Mouse (Mus musculus) mouse trophoblast stem cell (cell line): ENCODE data around the gene Lgals1.

Experiments used
- in situ Hi-C, 2 experiments: fragments of 300-500 bp; cut with MseI, MboI; formaldehyde crosslinking; loops; 2 replicates in 1 of 2; 3 replicates in 1 of 2; pipeline ENCODE4 v1.15.1; 2025

Lgals1 gene

DNA sequence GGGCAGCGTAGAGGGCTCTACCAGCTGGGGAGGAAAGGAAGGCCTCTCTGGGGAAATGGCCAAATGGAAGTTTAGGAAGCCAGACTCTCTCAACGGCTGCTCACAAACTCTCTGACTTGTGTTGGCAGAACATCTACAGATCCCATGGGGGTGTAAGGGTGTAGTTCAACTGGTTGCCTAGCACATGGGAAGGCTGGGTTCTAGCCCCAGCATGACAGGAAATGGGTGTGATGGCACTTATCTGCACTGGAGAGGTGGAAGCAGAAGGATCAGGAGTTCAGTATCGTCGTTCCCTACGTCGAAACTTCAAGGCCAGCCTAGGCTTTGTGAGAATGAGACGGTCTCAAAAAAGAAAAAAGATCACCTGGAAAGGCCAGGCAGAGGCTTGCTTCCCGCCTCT lies 17.5 kb upstream of the Lgals1 start:
- in situ Hi-C loops, result no loop called here

DNA sequence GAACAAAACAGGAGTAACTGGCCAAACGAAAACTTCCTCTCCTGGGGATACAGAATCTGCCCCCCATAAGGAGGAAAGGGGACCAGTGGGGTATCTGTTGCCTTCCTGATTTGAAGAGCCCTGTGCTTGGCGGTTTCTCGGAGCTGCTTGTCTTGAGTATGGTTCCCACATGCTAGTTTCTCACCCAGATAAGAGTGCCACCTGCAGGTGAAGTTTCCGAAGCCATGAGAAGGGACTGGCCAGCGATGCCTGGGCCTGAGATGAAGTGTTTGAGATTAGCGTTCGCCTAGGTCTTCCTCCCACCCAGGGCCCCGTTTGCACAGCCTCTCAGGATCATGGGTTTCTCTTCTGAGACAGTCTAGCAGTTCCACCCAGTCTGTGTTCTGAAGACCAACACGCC lies 14.5 kb upstream of the Lgals1 start:
- in situ Hi-C loops, result no loop called here

DNA sequence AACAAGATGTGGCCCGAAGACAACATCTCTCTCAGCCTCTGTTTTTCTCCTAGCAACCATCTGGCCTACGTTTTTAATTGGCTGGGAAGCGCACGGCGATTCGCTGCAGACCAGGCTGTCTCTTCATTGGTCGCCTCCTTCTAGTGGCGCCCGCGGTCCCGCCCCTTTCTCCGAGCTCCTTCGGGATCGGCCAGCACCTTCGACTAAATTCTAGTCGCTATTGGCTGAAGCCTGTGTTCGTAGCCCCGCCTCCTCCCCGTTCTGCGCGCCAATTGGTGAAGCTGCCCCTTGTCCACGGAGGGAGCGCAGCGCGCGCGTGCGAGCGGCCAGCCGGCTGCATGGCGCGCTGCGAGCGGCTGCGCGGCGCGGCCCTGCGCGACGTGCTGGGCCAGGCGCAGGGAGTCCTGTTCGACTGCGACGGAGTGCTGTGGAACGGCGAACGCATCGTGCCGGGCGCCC lies 12.9 kb upstream of the Lgals1 start, which contains the start of gene Pdxp:
TSS of gene Pdxp (plus strand) at position 288 of the 459 bp plus-strand sequence.
- in situ Hi-C loops, result no loop called here

DNA sequence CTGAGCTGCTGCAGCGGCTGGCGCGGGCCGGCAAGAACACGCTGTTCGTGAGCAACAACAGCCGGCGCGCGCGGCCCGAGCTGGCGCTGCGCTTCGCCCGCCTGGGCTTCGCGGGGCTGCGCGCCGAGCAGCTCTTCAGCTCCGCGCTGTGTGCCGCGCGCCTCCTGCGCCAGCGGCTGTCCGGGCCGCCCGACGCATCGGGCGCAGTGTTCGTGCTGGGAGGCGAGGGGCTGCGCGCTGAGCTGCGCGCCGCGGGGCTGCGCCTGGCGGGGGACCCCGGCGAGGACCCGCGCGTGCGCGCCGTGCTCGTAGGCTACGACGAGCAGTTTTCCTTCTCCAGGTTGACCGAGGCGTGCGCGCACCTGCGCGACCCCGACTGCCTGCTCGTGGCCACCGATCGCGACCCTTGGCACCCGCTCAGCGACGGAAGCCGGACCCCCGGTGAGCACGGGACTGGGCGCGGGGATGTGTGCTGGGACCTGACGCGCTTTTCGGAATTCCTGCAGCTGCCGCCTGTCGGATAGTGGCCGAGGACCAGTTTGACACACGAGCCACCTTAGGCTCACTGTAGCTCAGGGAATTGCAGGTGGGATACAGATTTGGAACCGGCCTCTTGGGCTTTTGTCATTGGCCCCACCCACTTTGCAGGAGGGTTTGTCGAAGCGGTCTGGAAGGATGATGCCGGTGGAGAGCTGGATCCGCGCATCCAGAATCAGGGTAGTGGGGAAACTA lies 12.3 kb upstream of the Lgals1 start:
- in situ Hi-C loops, result no loop called here

DNA sequence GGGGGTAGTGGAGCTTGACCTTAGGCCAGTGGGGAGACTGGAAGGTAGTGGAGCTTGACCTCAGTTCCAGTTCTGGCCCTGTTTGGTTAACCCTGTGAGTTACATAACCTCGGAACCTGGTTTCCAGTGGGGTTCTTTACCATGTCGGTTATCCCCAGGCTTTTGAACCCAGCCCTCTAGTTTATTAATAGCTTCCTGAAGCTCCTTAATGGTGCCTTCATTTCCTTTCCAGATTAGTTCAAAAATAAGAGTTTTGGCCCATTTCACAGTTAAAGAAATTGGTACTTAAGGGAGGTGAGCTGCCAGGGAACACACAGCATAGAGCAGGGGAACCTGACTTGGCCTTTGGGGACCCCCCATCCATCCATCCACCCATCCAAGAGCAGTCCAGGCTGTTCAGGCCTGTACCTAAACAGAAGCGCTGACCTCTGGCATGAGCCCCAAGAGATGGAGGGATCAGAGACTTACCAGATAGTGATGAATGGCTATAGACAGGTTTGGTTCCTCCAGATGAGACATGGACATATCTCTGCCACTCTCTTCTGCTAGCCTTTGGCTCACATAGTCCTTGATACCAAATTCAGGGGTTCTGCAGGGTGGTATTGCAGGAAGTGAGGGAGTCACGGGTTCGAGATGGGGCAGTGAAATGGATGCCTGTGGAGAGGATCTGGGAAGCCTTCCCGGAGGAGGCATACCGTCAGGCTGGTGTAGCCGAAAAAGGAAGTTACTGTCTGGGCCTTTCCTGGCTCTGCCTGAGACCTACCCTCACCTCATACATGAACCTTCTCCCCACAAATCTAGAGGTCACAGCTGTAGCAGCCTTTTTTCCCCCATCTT lies 11.5 kb upstream of the Lgals1 start:
- in situ Hi-C loops, result no loop called here

DNA sequence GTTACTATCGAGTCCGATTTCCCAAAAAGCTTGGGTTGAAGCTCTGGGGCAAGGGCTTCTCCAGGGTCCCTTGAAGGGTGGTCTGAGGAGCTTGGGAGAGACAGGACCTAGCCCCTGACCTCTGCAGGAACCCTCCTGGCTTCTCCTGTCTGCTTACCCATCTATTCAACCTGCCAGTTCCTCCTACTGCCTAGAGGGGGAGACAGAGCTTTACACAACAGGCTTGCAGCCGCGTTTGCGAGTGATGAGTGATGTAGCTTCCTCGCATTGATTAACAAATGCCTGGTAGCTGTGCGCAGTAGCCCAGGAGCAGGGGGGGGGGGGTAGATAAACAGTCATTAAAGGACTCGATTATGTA lies 10.9 kb upstream of the Lgals1 start:
- in situ Hi-C loops, result no loop called here

DNA sequence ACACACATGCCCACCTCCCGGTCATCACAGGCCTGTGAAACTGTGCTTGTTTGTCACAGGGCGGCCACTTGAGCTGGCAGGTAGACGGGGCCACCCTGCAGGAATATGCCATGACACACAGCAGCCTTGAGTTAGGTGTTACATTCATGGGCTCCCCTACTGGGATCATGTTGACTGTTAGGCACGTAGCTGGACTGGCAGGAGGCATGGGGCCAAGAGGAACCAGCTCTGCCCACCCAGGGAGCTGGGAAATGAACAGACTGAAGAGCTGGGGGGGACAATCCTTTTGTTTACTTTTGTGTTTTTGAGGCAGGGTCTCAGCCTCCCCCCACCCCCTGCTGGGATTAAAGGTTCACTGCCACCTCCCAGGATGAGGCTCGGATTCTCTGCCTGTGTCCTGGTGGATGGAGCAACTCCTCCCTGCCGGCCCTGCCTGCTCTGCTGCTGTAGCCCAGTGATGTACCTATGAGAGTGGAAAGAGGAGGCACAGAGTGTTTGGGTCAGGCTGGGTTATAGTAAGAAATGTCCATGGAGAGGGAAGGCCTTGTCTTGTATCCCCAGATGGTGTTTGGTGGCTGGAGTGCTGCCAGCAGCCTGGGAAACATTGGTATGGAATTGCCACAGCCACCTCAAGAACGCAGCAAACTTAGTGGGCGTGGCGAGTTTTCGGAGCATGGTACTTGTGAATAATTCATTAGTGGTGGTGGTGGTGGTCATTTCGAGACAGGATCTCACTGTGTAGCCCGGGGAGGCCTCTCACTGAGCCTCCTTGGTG lies 10.3 kb upstream of the Lgals1 start:
- in situ Hi-C loops, result no loop called here

DNA sequence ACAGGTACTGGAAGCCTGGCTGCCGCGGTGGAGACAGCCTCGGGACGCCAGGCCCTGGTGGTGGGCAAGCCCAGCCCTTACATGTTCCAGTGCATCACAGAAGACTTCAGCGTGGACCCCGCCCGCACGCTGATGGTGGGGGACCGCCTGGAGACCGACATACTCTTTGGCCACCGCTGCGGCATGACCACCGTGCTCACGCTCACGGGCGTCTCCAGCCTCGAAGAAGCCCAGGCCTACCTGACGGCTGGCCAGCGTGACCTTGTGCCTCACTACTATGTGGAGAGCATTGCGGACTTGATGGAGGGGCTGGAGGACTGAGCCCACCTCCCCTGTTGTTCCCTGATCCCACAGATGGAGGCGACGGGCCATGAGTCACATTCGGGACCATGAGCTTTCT lies 8.4 kb upstream of the Lgals1 start:
- in situ Hi-C loops, result no loop called here

DNA sequence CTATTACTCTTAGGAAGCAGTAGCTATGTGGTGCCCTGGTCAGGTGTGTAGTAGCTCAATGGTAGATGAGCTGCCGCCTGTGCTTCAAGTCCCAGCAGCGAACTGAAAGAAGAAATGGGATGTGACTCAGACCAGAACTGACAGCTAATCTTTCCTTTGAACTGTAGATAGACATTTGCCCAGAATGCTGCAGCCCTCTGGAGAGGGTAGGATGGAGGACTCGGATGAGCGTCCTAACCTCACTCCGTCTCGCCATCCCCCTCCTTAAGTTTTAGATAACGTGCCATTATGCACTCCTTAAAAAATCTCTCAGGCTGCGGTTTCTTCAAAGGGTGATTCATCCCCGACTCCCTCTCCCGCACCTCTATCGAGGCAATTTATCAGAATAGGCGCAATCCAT lies 6.6 kb upstream of the Lgals1 start:
- in situ Hi-C loops, result no loop called here

DNA sequence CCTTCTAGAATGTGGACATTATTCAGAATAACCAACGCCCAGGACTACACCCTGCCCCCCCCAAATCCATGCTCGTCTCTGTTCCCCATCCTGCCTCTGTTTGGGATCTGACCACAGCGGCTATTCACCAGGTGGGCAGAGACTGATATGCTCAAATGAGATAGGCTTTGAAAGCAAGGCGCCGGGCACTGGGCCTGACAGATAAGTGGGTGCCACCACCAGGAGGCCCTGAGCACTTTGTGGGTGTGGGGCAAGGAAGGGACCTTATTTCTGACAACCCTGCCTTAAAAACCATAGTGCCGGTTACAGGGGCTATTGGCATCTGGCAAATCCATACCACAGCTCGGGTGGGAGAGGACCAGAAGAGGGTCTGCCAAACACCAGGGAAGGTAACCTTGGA lies 3.8 kb upstream of the Lgals1 start:
- in situ Hi-C loops, result no loop called here

DNA sequence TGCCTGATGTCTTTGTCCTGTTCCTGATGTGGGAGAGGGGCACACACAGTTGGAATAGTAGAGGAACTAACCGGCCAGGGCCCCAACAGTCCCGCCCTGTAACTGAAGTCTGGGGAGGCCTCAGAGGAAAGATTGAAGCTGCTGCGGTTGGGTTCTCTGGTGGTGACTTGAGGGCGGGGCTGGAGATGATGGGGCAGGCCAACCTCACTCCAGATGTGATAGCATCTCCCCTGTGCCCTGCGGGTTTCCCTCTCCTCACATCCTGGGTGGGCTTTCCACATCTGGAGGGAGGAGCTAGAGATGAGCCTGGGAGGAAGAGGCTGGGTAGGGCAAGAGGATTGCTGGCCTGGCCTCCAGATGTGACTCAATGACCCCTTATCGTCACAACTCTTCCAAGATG lies 2.9 kb upstream of the Lgals1 start:
- in situ Hi-C loops, result no loop called here

DNA sequence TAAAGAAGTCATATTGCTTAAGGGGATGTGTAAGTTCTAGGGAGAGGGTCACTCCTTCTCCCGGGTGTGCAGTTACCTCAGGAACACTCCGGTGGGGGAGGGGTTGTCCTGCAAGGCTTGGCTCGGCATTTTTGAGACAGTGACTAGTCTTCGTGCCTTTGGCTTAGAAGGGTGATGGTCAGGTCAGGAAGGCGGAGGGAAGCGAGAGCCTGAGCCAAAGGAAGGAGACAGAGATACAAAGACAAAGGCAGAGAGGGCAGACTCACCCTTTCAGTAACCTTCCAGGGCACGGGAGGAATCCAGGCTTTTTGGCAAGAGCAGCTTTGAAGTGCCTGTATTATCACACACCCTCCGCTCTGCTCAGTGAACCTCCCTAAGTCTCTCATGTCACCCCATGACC lies 1.4 kb upstream of the Lgals1 start:
- in situ Hi-C loops, result no loop called here

DNA sequence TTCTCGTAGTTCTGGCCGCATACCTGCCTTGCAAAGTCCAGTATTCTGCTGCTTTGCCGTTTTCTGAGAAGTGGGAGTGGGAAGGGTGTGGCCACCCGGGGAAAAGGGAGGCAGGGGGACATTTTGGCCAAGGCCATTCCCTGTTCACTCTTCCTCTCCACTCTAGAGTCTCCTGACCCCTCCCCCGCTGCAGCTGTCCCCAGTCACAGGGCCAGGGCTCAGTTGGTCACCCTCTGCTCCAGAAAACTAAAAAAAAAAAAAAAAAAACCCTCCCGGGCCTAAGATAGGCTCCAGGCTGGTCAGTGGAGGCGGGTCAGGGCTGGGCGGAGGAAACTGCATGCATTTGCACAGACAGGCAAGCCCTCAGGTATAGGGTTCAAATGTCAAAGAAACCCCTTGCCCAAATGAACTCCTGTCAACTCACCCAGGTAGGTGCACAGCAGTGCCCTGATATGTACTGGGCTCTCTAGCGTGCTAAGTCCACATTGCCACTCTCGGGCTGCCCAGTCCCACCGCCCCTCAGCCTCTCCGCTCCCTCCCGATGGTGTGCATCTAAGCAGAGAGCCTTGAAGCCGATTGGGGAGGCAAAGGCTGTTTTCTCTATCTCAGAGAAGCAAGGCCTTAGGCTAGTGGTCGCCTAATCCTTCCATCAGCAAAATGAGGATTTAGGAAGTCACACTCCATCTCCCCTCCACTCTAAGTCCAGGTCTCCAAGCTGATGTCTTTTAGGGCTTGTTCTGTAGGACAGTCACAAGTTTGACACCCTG lies 679 bp downstream of the Lgals1 start:
- in situ Hi-C loops, result no loop called here

DNA sequence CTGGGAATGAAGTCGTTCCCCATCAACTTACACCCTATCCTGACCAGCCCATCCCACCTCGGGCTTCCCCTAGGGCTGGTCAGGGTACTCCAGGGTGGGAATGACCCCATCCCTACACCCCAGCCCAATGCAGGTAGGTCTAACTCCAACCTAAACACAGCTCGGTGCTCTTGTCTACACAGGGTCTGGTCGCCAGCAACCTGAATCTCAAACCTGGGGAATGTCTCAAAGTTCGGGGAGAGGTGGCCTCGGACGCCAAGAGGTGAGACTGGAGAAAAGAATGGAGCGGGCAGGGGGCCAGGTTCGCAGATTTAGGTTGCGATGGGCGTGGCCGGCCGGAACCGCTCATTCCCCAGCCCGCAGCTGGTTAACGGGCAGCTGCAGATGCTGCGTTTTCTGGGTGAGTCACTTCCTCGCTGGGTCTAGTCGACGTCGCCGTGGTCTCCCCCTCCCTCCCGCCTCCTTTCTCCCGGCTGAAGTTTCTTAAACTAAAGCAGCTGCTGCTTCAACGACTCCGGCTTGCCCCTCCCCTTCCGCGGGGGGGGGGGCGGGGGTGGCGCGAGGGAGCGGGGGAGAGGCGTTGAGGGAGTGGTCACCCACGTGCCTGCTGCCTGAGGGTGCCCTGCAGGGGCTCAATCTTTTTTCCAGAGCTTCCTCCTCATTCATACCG lies 1.4 kb downstream of the Lgals1 start:
- in situ Hi-C loops, result no loop called here

DNA sequence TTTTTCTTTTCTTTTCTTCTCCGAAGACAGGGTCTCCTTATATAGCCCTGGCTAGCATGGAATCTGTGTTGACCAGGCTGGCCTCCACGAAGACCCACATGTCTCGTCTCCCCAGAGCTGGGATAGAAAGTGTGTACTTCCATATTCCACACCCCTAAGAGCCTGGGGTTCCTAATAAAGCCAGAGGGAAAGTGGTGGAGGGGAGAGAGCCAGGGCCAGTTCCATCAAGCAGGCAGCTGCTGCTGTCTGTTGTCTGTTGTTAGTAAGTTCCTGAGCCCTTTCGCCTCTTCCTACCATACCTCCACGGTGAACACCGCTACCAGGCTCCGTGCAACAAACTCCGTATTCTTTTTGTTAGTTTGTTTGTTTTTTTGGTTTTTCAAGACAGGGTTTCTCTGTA lies 2.0 kb downstream of the Lgals1 start:
- in situ Hi-C loops, result no loop called here

DNA sequence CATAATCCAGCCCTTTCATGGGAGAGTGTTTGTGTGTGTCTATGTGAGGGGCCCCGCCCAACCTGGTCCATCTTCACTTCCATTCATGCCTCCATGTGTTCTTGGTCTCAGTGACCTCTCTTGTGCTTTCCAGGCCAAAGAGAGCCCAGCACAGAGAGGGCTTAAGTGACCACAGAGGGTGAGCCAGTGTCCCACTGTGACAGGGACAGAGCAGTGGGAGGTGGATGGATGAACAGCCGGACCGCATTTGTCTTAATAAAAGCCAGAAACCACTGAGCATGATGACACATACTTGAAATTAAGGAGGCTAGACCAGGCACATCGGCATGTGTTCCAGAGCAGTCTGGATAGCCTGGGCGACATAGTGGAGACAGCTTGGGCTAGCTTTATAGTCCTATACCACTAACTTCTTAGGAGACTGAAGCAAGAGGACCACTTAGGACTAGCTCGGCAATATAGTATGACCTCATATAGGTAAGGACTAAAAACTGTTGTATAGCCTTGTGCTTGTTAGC lies 3.7 kb downstream of the Lgals1 start:
- in situ Hi-C loops, result no loop called here

DNA sequence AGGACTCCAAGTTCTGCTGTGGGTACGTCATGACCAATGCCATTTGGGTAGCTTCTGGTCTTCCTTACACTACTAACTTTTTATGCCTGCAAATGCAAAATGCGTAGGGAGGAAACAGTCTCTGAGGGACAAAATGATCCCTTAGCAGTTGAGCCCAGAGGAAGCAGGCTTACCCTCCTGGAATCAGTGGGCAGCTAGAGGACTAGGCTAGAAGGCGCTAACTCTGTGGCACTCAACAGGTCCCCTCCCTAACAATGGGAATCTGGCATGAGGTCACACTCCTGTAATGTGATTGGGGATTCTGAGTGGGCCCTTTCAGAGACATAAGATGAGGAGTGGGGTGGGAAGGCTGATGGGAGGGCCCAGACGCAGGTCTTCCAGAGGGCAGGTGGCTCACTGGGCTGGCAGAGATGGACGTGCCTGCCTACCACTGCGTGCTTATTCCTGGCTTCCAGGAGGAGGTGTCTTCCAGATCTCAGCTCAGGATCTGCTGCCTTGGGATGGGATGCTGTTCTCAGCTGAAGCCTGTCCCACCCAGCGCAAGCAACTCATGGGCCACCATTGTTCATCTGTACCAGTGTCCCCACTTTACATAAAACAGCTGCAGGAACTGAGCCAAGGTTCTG lies 4.4 kb downstream of the Lgals1 start:
- in situ Hi-C loops, result no loop called here

DNA sequence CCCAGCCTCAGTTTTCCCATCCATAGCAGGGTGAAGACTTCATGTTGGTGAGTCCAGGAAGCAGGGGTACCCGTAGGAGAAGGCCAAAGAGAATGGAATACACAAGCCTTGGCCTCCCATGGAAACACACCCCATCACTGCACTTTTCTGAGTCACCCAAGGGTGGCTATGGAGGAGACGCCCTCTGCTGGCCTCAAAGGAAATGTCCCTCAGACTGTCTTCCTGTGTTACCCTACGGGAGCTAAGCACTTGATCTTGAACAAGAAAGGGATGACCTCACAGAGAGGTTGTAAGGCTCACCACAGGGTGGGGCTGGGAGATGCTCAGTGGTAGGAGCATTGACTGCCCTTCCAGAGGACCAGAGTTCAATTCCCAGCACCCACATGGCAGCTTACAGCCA lies 5.1 kb downstream of the Lgals1 start:
- in situ Hi-C loops, result no loop called here

DNA sequence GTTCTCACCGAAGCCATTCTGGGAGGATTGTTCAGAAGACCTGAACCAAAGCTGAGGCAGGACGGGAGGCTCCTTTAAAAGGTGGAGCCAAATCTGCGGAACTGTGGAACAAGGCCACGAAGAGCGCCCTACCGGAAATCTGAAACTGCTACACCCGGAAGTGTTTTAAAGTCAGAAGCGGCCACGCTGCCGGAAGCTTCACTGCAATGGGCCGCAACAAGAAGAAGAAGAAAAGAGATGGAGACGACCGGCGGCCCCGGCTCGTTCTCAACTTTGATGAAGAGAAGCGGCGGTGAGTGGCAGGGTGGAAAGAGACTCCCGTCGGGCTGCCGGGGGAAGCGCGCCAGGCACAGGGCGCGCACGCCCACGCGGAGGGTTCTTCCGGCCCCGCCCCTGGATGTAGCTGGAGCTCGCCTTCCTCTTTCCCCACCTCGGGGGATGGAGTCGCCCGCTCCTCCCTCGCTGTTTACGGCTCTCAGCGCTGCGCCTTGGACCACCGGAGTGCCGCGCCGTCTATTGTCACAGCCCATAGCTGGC lies 8.3 kb downstream of the Lgals1 start, which contains the start of gene Nol12:
TSS of gene Nol12 (plus strand) at position 150 of the 537 bp plus-strand sequence.
- in situ Hi-C loops, result no loop called here

DNA sequence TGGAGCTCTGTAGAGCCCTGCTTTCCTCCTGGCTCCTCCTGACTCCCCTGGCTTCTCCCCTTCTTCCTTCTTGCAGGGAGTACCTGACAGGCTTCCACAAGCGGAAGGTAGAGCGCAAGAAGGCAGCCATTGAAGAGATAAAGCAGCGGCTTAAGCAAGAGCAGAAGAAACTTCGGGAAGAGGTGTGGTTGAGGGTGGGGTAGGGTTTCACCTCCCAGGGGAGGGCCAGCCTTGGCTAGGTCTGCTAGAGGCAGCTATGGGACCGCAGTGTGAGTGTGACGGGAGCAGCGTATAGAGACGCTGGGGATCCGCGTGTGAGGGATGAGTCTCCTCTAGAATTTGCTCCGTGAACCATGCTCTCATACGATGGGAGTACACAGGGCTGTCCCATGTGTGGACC lies 9.9 kb downstream of the Lgals1 start:
- in situ Hi-C loops, result no loop called here
